Mouse (Mus musculus): ENCODE data around the gene Gm10408.
"Not testable (repeated sequence)": the region's sequence is repeated elsewhere in the genome, so short reads cannot be mapped to it uniquely, and the experiment has no call there.

The Gm10408 gene

GRCm38 (mm10) chr14:3449079-3449478 is at the start of gene Gm10408:
TSS of gene Gm10408 (plus strand) at chr14:3449379.
- DNase-seq (ENCODE audit: low read depth): not testable (repeated sequence)

GRCm38 (mm10) chr14:3412314-3412713 is 36.9 kb upstream of the Gm10408 start, which contains the start of gene Gm10409:
TSS of gene Gm10409 (plus strand) at chr14:3412614.
- DNase-seq (ENCODE audit: low read depth): not testable (repeated sequence)

- not testable (repeated sequence) for DNase-seq (ENCODE audit: low read depth)
Observed at GRCm38 (mm10) chr14:3427803-3428202, 21.4 kb upstream of the Gm10408 start, which contains the start of gene Gm3005. TSS of gene Gm3005 (plus strand) at chr14:3428103.

All from fibroblast of lung, adult 2 months (primary cell).